Mouse (Mus musculus) left cerebral cortex, postnatal 25 days (tissue): ENCODE measurements around the gene Wdr86. TPM values are rescaled to one million over a fixed set of nuclear protein-coding genes. Genes with fewer than 3 reads are reported as not detected.

Source experiments
- DNase-seq, 2 experiments: peaks; one replicate each; pipeline ENCODE4 v3.0.0; 2022; ENCODE audit warnings: low spot score in 2 of 2, mixed read lengths in 1 of 2
- intact Hi-C: fragments of 180-260 bp; cut with DNase I; formaldehyde crosslinking; loops from one replicate; pipeline ENCODE4 v1.15.1; 2025
- total RNA-seq, 2 experiments: library from RNA; stranded (reverse); gene quantifications; 2 replicates each; pipeline ENCODE4 v1.2.3; 2021

Wdr86 gene
- total RNA-seq, 2 experiments from 2014 or later, result 0.94 to 1.2 TPM

DNA sequence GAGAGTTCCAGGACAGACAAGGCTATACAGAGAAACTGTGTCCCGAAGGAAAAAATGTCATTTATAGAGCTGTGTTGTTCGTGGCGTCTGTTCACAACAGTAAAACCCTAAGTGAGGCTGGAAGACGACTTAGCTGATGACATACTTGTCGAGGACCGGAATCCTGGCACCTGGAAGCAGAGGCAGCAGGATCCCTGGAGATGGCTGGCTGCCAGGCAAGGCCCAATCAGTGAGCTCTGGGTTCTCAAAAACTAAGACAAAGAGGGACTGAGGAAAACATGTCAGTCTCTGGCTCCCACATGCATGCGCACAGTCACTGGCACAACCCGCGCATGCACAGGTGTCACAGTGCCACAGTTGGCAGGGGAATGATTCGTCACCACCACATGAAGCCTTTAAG lies 7.1 kb upstream of the Wdr86 start:
- intact Hi-C loops, result no loop called here
- DNase-seq, result no peak

DNA sequence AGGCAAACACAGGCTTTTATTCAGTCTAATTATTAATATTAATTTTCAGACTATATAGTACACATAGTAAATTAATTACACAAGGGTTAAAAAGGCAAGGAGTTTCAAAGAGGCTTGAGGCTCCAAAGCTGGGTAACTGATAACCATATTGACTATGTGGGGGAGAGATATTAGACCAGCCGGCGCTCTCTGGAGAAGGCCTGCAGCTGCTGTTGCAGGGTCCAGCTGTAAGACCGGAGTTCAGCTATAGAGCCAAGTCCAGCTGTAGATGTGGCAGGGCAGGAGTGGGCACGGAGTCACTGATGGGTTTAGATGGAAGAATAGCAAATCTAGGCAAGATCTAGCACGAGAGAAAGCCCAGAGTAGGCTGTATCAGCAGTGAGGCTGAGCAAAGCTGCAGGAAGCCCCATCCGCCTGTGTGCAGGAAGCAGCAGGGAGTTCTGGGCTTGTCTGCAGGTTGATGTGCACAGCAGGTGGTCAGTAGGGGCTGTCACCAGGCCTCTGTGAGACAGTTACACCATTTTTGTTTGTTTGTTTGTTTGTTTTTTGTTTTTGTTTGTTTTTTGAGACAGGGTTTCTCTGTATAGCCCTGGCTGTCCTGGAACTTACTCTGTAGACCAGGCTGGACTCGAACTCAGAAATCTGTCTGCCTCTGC lies 3.4 kb upstream of the Wdr86 start:
- no peak for DNase-seq
- intact Hi-C loops, result no loop called here

DNA sequence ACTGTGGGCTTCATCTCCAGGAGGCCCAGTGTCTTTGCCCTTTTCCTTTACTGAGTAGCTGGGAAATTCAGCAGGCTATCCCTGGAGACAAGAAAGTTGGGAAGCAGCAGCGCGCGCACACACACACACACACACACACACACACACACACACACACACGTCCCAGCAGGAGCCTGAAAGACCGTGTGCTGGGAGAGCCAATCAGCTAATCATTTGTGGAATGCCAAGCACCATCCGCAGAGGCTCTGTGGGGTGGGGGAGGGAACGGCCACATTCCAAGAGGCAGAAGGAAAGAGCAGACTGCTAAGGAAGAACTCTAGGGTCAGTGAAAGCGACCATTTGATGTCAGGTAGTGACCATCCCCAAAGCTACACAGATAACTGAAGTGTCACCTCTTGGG lies 2.6 kb upstream of the Wdr86 start:
- intact Hi-C loops, result no loop called here
- no peak for DNase-seq

DNA sequence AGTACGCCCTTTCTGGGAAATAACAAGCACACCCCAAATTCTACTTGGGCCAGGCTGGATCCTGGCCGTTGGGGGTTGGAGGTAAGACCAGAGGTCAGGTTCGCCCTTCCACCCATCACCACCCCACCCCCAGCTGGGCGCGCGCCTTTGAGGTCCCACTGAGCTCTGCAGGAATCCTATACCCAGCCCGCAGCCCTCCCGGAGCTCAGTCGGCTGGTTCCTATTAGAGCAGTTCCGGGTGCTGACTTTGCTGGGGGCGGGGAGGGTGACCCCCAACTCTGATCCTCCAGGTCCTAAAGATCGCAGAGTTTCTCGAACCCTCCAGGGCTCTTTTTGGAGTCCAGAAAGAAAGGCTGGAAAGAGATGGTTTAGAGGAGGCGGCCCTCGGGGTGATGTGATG lies 459 bp upstream of the Wdr86 start:
- no peak for DNase-seq
- intact Hi-C loops, result no loop called here

GRCm38 (mm10) chr5:24729797-24730487 lies 585 bp downstream of the Wdr86 start:
- no peak for DNase-seq
- intact Hi-C loops, result no loop called here

DNA sequence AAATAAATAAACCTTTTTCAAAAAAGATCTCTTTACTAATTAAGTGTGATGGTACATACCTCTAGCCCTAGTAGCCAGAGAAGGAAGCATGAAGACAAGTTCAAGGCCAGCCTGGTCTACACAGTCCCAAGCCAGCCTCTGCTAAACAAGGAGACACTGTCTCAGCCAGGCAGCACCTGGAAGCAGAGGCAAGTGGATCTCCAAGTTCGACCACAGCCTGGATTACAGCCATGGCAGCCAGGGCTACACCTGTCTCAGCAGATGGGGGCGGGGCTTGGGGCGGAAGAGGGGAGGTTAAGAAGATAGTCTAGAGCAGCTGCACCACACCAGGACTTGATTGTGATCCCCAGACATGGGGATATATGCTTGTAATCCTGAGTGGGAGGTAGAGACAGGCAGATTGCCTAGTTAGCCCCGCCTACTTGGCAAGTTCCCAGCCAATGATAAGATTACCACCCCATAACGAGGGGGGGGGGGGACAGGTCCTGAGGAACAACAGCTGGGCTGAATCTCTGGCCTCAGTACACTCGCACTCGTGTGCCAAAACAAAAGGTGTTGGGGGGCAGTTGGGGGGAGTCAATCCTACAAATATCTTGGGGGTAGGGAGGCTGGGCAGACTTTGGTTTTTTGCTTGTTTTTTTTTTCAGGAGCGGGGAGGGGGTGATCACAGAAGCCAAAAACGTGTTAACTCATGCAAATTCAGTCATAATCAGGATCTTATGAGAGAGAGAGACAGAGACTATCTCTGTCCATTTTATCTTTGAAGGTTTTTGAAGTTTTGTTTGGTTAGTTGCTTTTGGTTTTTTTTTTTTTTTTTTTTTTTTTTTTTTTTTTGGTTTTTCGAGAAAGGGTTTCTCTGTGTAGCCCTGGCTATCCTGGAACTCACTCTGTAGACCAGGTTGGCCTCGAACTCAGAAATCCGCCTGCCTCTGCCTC lies 3.4 kb downstream of the Wdr86 start:
- DNase-seq, result no peak
- intact Hi-C loops, result no loop called here

DNA sequence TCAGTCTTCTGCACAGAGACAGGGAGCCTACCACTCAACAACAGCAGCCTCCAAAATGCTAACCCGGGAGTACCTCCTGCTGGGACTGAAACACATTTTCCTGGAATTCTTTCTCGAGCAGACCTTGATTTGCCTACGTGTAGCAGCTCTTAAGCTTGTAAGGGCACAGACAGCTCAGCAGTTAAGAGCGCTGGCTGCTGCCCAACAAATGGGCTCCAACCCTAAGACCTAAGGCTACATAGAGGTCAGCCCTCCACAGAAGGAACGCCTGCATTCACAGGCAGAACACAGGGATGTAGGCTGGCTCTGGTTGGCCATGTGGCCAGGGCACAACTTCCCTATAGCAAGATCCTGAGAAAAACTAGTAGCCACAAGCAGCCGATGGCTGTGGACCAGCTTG lies 4.6 kb downstream of the Wdr86 start:
- DNase-seq, result no peak

GRCm38 (mm10) chr5:24724805-24725204 lies 5.7 kb downstream of the Wdr86 start:
- DNase-seq, result no peak
- intact Hi-C loops, result no loop called here

More for the DNA sequence above, 4.6 kb downstream of the Wdr86 start:
- intact Hi-C loops, result no loop called here

DNA sequence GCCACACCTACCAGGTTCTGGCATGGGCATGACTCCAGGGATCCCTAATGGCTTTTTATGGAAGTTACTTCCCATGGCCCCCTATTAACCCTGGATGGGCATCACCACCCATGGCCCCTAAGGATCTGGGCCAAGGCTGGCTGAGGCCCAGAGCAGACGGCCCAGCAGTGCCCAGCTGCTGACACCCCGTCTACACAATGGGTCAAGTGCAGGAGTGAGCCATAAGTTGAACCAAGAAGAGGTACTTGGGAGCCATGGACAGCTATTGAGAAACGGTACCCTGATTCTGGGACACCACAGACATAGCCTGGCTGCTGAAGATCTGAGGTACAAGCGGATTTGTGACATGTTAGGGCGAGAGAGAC lies 6.3 kb downstream of the Wdr86 start:
- no peak for DNase-seq
- intact Hi-C loops, result no loop called here

DNA sequence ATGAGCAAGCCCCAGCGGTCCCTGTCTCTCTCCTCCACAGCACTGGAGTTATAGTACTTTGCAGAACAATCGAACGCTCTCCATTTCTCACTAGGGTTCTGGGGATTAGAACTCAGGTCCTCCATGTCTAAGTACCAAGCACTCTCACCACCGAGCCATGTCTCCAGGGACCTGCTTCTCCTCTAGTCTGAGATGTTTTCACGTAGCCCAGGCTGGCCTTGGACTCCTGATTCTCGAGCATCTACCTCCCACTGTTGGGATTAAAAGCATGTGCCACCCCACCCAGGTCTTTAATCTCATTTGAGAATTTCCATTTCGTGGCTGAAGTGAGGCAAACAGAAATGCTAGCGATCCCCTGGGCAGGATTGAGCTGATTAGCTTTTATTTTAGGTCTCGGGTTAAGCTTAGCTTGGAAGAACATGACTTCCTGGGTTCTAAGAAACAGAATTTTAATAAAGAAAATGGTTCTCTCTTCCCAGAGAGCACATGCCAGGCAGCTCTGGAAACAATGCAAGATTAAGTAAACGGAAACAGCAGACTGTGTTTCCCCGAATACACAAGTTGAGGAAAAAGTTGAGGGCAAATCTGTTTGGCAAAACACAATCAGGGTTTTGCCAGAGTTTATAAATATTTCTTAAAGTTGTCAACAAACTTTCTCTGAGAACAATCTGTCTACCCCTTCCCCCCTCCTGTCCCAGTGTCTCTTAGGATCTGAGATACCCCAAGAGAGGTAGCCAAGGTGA lies 6.8 kb downstream of the Wdr86 start:
- intact Hi-C loops, result no loop called here
- DNase-seq, result no peak

DNA sequence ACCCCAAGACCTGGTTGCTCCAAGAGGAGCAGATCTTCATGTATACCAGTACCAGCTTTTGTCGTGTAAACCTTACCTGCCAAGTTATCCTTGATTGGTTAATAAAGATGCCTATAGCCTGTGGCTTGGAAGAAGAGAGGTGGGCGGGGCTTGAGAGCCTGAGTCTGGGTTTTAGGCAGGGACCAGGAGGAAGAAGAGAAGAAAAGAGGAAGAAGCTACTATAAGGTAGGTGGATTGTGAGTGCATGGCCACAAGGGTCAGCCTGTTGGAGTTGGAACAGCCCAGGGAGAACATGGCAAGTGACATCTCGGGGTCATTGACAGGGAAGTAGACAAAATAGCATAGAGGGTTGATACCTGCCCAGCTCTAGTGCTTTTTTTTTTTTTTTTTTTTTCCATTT lies 10.7 kb downstream of the Wdr86 start:
- intact Hi-C loops, result no loop called here
- DNase-seq, result no peak

- intact Hi-C loops, result no loop called here
- DNase-seq, result no peak
Observed at GRCm38 (mm10) chr5:24718076-24718475, 12.5 kb downstream of the Wdr86 start.

GRCm38 (mm10) chr5:24713987-24714386 lies 16.5 kb downstream of the Wdr86 start:
- DNase-seq, result no peak
- intact Hi-C loops, result no loop called here

GRCm38 (mm10) chr5:24713199-24713598 lies 17.3 kb downstream of the Wdr86 start:
- intact Hi-C loops, result no loop called here
- DNase-seq, result peak in 1 of 2 experiments; percentile 16

- no peak for DNase-seq
- intact Hi-C loops, result no loop called here
Observed at GRCm38 (mm10) chr5:24711615-24712014, 18.9 kb downstream of the Wdr86 start.

- intact Hi-C loops, result no loop called here
- DNase-seq, result no peak
Observed at GRCm38 (mm10) chr5:24709962-24710361, 20.6 kb downstream of the Wdr86 start.

GRCm38 (mm10) chr5:24704615-24705014 lies 25.9 kb downstream of the Wdr86 start:
- DNase-seq, result no peak
- intact Hi-C loops, result no loop called here

- no peak for DNase-seq
- intact Hi-C loops, result no loop called here
Observed at GRCm38 (mm10) chr5:24701271-24701670, 29.3 kb downstream of the Wdr86 start.

DNA sequence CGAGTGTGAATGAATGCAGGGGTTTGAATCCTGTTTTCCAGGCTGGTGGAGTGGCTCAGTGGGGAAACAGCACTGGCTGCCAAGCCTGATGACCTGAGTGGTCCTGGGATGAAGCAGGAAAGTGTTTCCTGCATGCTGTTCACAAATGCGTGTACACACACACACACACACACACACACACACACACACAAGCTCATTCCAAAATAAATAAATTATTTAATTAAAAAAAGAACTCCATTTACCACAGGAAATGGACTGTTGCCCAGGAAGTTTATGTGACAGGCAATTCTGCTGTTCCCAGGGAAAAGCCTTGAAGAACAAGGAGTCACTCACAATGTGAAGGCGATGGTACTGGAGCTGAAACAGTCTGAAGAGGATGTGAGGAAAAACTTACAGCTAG lies 33.8 kb downstream of the Wdr86 start:
- intact Hi-C loops, result no loop called here
- DNase-seq, result no peak

DNA sequence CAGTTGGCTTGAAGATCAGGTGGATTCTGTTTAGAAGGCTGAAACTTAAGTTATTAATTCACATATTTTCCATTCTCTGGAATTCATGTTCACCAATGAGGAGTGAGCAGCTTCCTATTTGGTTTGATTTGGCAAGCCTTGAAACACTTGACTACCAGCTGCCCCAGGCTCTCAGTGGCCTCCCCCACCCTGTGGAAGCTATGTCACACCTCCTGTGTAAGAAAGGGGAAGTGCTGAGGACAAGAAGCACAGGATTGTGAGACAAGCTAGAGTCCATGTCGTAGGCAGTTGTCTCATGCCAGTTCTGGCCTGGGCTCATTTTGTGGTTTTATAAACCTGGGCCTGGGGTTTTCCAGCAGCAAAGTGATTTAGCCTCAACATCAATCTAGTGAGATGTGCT lies 42.8 kb downstream of the Wdr86 start:
- peak in 1 of 2 experiments; percentile 12 for DNase-seq
- intact Hi-C loops, result no loop called here
